Mouse (Mus musculus) lung, postnatal 36 days (tissue): ENCODE data around the gene Rcan3.

ENCODE experiments used
- DNase-seq: peaks from one replicate; pipeline ENCODE4 v3.0.0; 2022; ENCODE audit warnings: mixed read lengths

Gene Rcan3

GRCm38 (mm10) chr4:135433443-135434394 is at the start of gene Rcan3:
Gene Rcan3, minus strand, starts transcription at chr4:135433853.
- DNase-seq: peak; percentile 78

DNA sequence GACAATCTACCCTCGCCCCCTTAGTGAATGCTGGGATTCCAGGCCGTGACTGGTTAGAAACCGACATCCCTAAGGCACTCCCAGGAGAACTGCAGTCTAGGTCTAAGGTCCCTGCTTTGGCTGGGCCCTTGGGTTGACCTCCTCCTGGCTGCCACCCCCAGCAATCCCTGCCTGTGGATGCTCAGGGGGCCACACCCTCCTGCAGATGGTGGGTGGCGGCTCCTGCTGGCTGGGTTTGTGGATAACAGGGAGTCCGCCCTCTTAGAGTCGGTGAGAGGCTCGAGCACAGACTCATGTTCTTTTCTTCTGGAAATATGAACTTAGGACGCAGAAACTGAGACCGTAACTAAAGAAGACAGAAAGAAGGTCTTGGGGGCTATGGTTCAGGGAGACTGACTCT is 46.7 kb upstream of the Rcan3 start:
- DNase-seq: no peak

DNA sequence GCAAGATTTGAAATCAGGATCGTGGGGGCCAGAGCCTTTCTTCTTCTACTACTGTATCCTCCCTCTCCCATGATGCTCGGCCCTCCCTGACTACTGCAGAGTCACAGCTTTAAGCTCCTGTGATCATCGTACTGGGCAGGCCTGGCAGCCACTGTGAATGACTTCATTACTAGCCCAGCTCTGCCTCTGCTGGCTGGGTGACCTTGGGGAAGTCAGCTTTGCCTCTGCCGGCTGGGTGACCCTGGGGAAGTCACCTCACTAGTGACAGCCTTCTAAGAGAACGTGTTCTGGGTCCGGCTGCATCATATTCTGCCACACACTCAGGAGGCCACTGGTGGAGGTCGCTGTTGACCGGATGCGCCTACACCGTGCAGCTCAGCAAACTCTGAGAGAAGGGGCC is 44.2 kb upstream of the Rcan3 start:
- DNase-seq: no peak

- DNase-seq: no peak
Measured at GRCm38 (mm10) chr4:135463406-135463805, 29.8 kb upstream of the Rcan3 start.

DNA sequence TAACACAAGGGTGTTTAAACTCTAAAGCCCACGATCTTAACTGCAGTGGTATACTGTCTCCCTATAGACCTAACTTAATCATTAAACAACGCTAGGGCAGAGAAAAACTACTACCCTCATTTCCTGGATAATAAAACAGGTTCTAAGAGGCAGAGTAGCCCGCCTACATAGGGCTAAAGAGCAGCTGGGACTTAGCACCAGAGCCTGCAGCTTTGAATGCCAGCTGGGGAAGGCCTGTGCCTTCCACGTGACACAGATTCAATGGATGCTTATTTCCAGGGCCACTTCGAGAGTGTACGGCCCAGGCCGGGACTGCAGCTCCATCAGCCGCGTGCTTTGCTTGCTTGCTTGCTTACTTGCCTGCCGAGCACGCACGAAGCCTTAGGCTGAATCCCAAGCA is 19.9 kb upstream of the Rcan3 start:
- DNase-seq: peak; percentile 32

DNA sequence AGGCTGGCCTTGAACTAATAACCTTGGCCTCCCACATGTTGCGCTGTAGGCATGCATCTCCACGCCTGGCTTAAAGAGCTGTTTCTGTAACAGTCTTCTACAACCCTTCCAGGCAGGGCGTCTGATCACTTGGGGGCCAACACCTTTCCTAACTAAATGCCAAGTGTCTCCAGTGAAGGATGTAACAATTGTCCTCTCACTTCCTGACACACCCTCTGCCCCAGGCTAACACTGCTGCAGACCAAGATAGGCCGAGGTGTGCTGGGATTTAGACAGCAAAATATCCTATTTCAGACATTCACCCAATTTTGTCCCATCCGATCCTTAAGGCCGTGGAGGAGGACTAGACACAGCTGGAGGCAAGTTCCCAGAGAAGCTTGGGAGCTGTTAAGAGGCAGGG is 19.5 kb upstream of the Rcan3 start:
- peak; percentile 35 for DNase-seq

- DNase-seq: peak; percentile 42
Measured at GRCm38 (mm10) chr4:135451360-135452015, 17.8 kb upstream of the Rcan3 start.

DNA sequence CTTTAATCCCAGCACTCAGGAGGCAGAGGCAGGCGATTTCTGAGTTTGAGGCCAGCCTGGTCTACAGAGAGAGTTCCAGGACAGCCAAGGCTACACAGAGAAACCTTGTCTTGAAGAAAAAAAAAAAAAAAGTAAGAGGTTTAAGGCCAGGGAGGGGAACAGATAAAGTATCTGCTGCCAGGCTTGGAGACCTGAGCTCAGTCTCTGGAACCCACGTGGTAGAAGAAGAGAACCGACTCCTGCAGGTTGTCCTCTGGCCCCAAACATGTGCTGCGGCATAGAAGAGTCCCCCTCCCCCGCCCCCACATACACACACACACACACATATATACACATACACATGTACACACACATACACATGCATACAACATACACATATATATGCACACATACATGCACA is 8.8 kb upstream of the Rcan3 start:
- no peak for DNase-seq

DNA sequence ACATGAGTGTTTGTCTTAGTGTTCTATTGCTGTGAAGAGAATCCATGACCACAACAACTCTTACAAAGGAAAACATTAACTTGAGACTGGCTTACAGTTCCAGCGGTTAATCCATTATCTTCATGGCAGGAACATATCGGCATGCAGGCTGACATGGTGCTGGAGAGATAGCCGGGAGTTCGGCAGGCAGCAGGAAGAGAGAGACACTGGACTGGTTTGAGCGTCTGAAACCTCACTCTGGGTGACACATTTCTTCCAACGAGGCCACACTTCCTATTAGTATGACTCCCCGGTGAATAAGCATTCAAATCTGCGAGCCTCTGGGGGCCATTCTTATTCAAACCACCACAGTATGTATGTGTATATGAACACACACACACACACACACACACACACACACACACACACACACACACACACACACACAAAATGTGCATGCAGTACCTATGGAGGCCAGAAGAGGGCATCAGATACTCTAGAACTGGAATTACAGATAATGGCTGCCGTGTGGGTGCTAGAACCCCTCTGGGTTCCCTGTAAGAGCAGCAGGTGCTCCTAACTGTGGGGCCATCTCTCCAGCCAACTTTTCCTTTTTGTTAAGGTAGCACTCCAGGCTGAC is 6.4 kb upstream of the Rcan3 start:
- peak; percentile 77 for DNase-seq

- peak; percentile 73 for DNase-seq
Measured at GRCm38 (mm10) chr4:135439188-135439647, 5.6 kb upstream of the Rcan3 start.

DNA sequence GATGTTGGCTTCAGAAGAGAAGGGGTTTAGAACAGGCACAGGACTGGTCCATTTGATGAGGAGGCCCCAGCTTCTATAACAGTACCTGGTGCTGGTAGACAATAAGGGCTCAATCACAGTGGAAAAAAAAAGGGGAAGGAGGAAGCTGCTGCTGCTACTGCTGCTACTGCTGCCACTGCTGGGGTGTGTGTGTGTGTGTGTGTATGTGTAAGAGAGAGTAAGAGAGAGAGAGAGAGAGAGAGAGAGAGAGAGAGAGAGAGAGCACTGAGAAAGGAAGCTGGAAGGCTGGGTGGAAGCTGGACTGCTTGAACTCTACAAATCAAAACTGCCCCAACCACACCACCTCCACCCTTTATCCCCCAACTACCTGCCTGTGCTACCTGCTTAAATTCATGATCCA is 4.3 kb upstream of the Rcan3 start:
- DNase-seq: no peak

DNA sequence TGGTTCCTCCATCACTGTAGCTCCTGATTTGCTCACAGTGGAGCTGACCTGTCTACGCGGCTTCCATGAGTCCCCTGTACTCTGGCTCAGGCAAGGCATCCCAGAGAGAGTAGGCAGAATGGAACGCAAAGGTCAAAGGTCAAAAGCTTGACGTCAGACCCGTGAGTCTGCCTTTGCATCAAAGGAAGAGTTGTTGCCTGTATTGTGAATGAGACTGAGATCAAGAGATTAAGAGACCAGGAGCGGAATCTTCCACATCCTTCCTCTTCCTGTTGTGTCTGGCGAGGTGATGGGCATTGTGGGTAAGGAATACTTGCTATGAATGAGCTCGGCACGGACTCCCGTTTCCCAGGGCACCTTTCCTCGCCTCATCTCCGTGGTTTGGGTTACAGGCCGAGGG is 2.6 kb upstream of the Rcan3 start:
- peak; percentile 71 for DNase-seq

DNA sequence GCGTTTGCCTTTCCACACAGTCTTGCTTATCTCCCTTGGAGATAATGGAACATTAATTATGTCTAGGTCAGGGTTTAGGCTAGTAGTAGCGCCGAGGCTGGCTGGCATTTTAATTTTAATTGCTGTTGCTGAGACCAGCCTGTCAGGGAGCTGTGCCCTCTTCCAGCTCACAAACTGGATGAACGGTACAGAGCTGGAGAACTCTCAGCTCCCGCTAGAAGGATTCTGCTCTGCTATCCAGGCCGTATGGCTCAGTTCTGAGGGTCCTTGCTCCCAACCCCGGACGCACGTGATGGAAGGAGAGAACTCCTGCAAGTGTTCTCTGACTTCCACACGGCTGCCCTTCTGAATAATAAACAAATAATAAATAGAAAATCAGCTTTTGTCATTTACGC is 739 bp upstream of the Rcan3 start:
- DNase-seq: no peak

DNA sequence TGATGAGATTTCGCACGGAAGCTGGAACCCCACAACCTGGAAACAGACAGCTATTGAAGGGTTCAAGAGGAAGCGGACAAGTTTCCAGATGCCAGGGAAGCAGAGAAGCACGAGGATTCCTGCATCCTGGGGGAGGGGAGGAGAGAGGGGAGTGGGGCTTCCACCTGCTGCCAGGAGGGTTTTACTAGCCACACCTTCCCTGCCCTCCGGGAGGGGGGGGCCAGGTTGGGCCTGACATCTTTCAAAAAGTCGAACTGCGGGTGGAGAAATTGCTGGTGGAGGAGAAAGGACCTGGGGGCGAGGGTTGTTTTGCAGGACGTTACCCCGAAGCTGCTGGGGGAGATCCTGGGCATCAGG is 589 bp downstream of the Rcan3 start:
- DNase-seq: no peak

DNA sequence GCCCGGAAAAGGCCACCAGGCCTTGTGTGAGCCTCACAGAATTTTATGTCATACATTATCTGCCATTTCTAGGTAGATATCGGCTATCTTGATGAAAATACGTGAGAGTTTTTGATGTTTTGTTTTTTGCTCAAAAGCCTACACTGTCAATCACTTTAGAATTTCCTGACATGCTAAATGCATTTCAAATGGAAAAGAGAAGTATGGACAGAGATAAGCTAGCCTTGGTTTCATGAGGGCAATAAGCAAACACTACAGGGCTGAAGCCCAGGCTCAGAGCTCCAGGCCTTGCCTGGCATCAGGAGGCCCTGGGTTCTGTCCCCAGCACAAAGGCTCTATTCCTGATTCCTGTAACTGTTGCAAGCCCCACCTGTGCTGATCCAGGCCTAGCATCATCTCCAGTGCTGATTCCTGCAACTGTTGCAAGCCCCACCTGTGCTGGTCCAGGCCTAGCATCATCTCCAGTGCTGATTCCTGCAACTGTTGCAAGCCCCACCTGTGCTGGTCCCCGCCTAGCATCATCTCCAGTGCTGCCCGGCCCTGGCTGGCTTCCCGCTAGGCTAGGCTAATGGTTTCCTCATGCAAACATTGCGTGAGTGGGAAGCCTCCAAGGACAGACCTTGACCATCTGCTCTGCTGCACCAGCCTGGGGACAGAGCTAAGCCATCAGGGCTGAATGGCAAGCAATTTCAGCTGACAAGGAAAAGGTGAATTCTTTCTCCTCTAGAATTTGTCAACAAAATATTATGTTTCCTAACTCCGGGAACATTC is 3.5 kb downstream of the Rcan3 start:
- no peak for DNase-seq

GRCm38 (mm10) chr4:135429383-135429782 is 4.3 kb downstream of the Rcan3 start:
- no peak for DNase-seq

GRCm38 (mm10) chr4:135426587-135426986 is 7.1 kb downstream of the Rcan3 start:
- no peak for DNase-seq

GRCm38 (mm10) chr4:135425625-135426024 is 8.0 kb downstream of the Rcan3 start:
- DNase-seq: no peak

- DNase-seq: no peak
Measured at GRCm38 (mm10) chr4:135420961-135421360, 12.7 kb downstream of the Rcan3 start.

DNA sequence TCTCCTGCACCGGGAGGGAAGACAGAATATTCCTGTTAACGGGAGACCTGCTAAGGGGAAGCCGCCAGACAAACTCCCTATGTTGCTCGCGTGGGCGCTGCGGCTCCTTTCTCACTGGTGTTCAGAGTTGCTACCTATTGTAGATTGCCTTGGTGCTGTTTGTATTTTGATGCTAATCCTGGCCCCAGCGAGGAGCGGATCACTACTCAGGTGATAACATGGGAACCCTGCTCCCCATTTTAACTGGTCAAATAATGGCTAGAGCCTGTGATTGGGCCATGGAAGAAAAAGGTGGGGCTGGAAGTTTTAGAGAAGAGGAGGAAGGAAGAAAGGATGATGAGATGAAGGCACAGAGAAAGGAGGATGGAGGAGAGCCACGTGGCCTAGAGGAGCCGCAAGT is 13.2 kb downstream of the Rcan3 start:
- no peak for DNase-seq

DNA sequence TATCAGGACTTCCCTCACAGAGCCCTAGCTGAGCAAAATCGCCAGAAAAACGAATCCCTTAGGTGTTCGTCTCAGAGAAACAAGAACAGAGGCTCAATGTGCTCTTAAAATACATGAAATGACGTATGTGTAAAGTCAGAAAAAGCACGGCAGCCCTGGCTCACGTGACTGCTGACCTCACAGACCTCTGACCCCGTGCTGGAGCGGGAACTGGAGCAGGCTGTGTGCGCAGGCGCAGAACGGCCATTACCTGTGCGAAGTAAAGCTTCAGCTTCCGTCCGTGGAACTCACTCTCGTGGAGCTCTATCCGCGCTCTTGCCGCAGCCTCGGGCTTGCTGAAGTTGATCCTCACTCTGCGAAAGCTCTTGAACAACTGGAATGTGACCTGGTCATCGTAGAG is 13.7 kb downstream of the Rcan3 start:
- DNase-seq: no peak

DNA sequence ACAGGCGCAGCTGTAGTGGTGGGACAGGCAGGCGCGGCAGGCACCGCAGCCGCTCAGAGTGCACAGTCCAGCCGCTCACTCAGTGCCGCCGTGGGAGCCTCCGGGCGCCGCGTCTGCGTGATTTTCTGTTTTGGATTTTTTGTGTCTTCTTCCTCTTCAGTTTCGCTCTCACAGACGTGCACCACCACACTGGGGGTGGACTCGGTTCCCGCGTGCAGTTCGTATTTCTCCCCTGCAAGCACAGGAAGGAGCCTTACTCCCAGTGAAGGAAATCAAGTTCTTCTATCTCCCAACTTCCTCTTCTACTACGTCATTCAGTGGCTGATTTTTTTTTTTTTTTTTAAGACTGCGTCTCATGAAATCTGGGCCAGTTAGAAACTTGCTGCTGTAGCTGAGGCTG is 17.3 kb downstream of the Rcan3 start:
- no peak for DNase-seq

DNA sequence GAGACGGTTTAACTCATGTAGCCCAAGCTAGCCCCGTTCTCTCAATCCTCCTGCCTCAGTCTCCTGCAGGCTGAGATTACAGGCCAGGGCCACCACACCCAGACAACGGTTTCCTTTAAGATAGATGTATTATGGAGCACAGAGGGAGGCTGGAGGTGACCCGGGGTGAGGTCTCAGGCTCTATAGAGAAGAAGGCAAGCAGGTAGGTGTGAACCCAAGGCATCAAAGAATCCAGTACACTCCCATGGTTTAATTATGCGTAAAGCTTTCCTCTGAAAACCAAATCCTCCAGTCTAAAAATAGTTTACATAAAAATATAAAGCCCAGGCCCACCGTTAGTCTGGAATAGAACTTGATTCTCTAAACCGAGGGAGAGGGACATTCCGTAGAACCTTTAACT is 20.2 kb downstream of the Rcan3 start:
- DNase-seq: no peak
